ENCODE assay signal across 16 mouse cellular contexts in the genomic region with DNA sequence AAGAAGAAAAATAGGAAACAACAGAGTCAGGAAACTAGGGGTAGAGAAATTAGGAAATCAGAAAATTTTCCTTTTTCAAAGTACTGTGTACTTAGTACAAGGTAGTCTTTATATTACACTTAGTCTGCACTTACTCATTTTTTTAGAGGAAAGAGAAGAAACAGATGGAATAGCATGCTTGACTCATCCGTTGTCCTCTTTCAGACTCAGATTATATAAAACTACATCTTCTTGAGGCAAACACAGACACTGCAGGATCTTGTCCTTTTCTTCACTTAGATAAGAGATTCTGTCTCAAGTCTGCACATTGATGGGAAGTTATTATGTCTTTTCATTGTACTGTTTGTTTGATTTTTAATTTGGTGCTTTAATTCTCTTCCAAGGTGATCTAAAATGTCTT.
A peak's percentile ranks its signal among the peaks of the same experiment; 100 is the strongest.
DNase-seq lines count a peak whose midpoint lies in the region; ATAC-seq lines count a peak whose summit lies in the region.
"Had no signal": no experiment of that assay in that cellular context is flagged by ENCODE, and none has a peak within 500 bp of the region (broad histone marks: within the 10 kb centered on the region; RNA-seq: fewer than 3 reads in every experiment).

No protein-coding gene starts in this region.

- peak; percentile 6 for DNase-seq in left cerebral cortex, adult 11 months (ENCODE audit: low spot score)
- no peak for DNase-seq in left cerebral cortex, adult 8-10 months (ENCODE audit: low spot score in 2 of 2)
- peak; percentile 9 for DNase-seq in right cerebral cortex, adult 18-20 months
- DNase-seq in right cerebral cortex, postnatal 25 days: no peak
- peak; percentile 43 for DNase-seq in telencephalon, adult 2 months (ENCODE audit: low read depth, low spot score)
- DNase-seq: adrenal gland, adult 2 months; adrenal gland, postnatal 10 days; adrenal gland, postnatal 25 days; cerebellum, adult 11-12 months; cerebellum, adult 2 months; cerebellum, adult 9-10 months; cerebellum, postnatal 10 days; cerebellum, postnatal 25 days had no signal

- ATAC-seq in erythroblast, adult 5-6 weeks (replicated peaks; ENCODE audit: low FRiP score, poor library complexity, severe bottlenecking): no peak
- ATAC-seq: forebrain, embryonic 14.5 days; forebrain, embryonic 16.5 days had no signal

Comparison
In these comparisons a context has a peak if more than half of its experiments do, and no peak if none do; other contexts are left out.
1. DNase-seq: peak in left cerebral cortex, adult 11 months (single experiment), right cerebral cortex, adult 18-20 months (single experiment) and telencephalon, adult 2 months (single experiment); none in left cerebral cortex, adult 8-10 months (0 of 2) and right cerebral cortex, postnatal 25 days (single experiment).